Mouse (Mus musculus) thymus, adult 2 months (tissue): ENCODE results near the gene Sdhaf1. TPM values are rescaled to one million over a fixed set of nuclear protein-coding genes. Genes with fewer than 3 reads are reported as not detected.
A peak's percentile ranks its signal among the peaks of the same experiment; 100 is the strongest.

Experiments used
- DNase-seq: peaks from one replicate; pipeline ENCODE4 v3.0.0; 2021
- H3K27ac ChIP-seq: fragments of 200-500 bp; 2 replicates; pipeline ENCODE4 v1.5.1; 2012; ENCODE audit warnings: low read length, control low read depth; ENCODE audit not compliant: control insufficient read depth, insufficient read depth
- H3K27me3 ChIP-seq: fragments of 200-500 bp; 2 replicates; pipeline ENCODE4 v1.6.1; 2012; ENCODE audit warnings: mild to moderate bottlenecking, low read length, moderate library complexity, mixed read lengths; ENCODE audit not compliant: control insufficient read depth, insufficient read depth
- H3K36me3 ChIP-seq: fragments of 200-500 bp; 2 replicates; pipeline ENCODE4 v1.6.1; 2012; ENCODE audit warnings: mild to moderate bottlenecking, low read length, moderate library complexity; ENCODE audit not compliant: control insufficient read depth, insufficient read depth
- H3K4me1 ChIP-seq: fragments of 200-500 bp; replicated peaks from 2 replicates; pipeline ENCODE4 v1.6.1; 2012; ENCODE audit warnings: low read length; ENCODE audit not compliant: control insufficient read depth, insufficient read depth
- H3K4me3 ChIP-seq: fragments of 200-500 bp; 2 replicates; pipeline ENCODE4 v1.5.1; 2012; ENCODE audit warnings: mild to moderate bottlenecking, low read length, control low read depth, moderate library complexity; ENCODE audit not compliant: control insufficient read depth, insufficient read depth
- CTCF ChIP-seq: fragments of 200-500 bp; IDR thresholded peaks from 2 replicates; pipeline ENCODE4 v1.5.1; 2012; ENCODE audit warnings: mild to moderate bottlenecking, control low read depth, low read length, moderate library complexity, borderline replicate concordance; ENCODE audit not compliant: control insufficient read depth, poor library complexity, insufficient read depth; ENCODE audit errors: extremely low read depth
- POLR2A ChIP-seq: fragments of 200-500 bp; IDR thresholded peaks from 2 replicates; pipeline ENCODE4 v1.6.1; 2012; ENCODE audit warnings: mild to moderate bottlenecking, low read length, control low read depth, moderate library complexity; ENCODE audit not compliant: control insufficient read depth, poor library complexity, insufficient read depth; ENCODE audit errors: extremely low read depth
- WGBS: fragments of 180-500 bp; shearing (Covaris S2); methylation state at CpG from one replicate; pipeline ENCODE4 v1.1.7; 2018; 5-methylcytosine and 5-hydroxymethylcytosine counted together
- polyA plus RNA-seq: library from polyadenylated mRNA; depleted of rRNA; stranded (reverse); fragments of >200 nt; gene quantifications from 2 replicates; pipeline ENCODE4 v1.2.3, GENCODE M21; 2012

The Sdhaf1 gene
- polyA plus RNA-seq, 1 experiment: 26.9 TPM

DNA sequence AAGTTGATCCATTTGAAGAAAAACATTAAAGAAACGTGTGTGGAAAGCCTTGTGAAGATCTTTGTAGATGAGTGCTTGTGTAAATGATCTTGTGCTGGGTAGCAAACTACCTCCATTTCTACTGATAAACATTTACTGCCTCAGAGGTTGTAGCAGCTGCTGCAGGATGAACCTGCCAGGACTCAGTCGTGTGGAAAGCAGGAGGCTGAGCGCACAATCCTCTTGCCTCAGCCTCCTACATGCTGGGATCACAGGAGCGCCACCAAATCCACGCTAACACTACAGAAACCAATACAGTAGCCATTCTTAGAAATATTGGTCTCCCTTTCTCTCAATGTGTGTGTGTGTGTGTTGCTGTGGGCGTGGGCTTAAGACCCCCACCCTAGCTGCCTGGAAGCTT lies 35.6 kb downstream of the Sdhaf1 start:
- Histone ChIP-seq H3K4me1 (peaks cover 7% of the 10 kb centered on the region), H3K4me3 (no peak overlapping the region), H3K27me3 (no peaks in the 10 kb centered on the region), H3K36me3 (no peaks in the 10 kb centered on the region), H3K27ac (no peak overlapping the region)
- WGBS: 79% methylated on average over 6 of the region's 6 CpGs
- TF ChIP-seq CTCF (no peak), POLR2A (no peak)
- DNase-seq: no peak

DNA sequence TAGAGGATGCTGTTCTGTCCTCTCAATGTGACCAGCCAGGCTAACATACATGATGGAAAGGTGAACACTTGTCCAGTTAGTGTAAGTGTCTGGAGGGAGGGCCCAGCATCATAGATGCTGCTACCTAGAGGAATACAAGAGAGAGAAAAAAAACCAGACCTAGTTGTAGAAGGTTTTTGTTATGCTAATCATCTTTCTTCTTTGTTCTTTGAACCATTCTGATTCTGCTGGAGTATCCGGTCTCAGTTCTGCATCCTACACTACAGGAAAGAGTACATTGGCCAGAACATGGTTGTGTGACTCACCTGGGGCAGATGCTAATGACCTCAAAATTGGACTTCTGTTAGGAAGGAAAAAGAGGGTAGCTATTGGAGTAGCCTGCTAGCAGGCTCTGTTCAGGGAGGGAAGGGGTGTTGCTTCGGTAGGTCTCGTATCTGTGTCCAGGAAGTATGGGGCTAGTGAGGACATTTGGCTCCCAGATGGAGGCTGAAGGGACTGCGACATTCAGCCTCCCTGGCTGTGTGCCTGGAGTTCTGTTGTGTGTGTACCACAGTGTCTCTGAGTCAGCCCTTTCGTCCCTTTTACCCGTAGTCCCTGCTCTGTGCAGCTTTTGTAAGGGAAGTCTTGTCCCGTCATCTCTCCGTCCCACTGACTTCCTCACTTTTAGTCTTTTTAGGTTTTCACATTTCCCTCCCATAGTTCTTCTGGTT lies 36.8 kb downstream of the Sdhaf1 start:
- no peak for DNase-seq
- H3K4me1 ChIP-seq: peaks cover 6% of the 10 kb centered on the region
- no peaks in the 10 kb centered on the region for H3K27me3 ChIP-seq
- no peak overlapping the region for H3K4me3 ChIP-seq
- no peak overlapping the region for H3K27ac ChIP-seq
- H3K36me3 ChIP-seq: no peaks in the 10 kb centered on the region
- no peak for TF ChIP-seq POLR2A
- no peak for TF ChIP-seq CTCF
- 70% methylated on average over 8 of the region's 8 CpGs for WGBS

DNA sequence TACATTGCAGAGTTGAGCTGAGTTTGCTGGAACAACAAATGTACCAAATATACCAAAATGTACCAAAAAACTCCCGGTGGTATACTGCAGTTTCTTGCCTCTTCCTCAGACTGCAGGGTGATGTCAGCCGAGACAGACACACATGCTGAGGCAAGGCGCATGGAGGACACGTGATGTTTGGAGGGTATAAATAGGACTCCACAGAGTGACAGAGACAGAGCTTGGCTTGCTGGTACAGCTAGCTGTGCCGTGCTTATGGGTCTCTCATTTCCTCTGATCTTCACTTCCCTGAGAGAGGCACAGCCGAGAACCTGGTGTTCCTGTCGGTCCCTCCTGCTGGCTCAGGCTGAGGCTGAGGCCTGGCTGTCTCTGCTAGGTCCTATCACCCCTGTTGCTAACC lies 41.0 kb downstream of the Sdhaf1 start:
- no peak for DNase-seq
- peaks cover 9% of the 10 kb centered on the region for H3K4me1 ChIP-seq
- H3K27ac ChIP-seq: no peak overlapping the region
- TF ChIP-seq POLR2A: no peak
- TF ChIP-seq CTCF: no peak
- no peaks in the 10 kb centered on the region for H3K36me3 ChIP-seq
- H3K4me3 ChIP-seq: no peak overlapping the region
- 88% methylated on average over 7 of the region's 7 CpGs for WGBS
- H3K27me3 ChIP-seq: no peaks in the 10 kb centered on the region

DNA sequence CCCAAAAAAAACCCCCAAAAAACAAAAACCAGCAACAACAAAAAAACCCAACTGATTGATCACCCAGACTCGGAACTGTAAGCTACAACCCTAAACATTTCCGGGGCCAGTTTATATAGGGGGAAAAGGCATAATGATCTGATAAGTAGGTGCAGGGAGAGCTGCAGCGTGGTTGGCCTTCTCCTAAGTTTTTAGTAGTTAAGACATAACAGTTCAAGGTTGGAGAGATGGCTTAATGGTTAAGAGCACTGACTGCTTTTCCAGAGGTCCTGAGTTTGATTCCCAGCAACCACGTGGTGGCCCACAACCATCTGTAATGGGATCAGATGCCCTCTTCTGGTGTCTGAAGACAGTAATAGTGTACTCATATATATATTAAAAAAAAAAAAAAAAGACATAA lies 42.2 kb downstream of the Sdhaf1 start:
- WGBS: 87% methylated on average over 4 of the region's 4 CpGs
- no peaks in the 10 kb centered on the region for H3K27me3 ChIP-seq
- no peak for DNase-seq
- H3K36me3 ChIP-seq: no peaks in the 10 kb centered on the region
- H3K27ac ChIP-seq: no peak overlapping the region
- no peak overlapping the region for H3K4me3 ChIP-seq
- H3K4me1 ChIP-seq: peaks cover 9% of the 10 kb centered on the region
- TF ChIP-seq CTCF: no peak
- no peak for TF ChIP-seq POLR2A

DNA sequence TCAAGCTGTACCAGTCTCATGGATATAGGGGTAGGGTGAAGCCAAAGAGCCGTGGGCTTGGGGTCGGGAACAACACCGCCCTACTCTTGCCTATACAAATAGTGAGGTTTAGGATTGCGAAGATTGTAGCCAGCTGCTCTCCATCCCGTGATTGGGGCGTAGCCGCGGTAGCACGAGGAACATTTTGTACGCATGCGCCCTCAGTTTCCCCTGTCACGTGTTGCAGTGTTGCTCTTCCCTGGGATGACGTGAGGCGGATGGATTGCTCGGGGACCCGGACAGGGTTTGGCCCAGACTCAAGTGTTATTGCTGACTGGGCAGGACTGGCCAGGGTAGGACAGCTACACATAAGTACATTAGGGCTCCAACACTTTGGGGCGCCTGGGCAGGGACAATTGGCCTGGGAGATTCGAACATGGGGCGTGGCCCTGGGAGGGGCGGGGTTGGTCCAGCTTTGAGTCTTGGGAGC lies 43.0 kb downstream of the Sdhaf1 start:
- Histone ChIP-seq H3K27me3 (no peaks in the 10 kb centered on the region), H3K4me1 (peaks cover 9% of the 10 kb centered on the region), H3K27ac (peak overlapping the region; percentile 85), H3K4me3 (peak overlapping the region; percentile 59), H3K36me3 (no peaks in the 10 kb centered on the region)
- WGBS: under 1% methylated on average over 20 of the region's 20 CpGs
- peak; percentile 69 for DNase-seq
- 0 out of 2 replicates have a peak, but pooled peaks have one; percentile 21 for TF ChIP-seq POLR2A
- no peak for TF ChIP-seq CTCF

DNA sequence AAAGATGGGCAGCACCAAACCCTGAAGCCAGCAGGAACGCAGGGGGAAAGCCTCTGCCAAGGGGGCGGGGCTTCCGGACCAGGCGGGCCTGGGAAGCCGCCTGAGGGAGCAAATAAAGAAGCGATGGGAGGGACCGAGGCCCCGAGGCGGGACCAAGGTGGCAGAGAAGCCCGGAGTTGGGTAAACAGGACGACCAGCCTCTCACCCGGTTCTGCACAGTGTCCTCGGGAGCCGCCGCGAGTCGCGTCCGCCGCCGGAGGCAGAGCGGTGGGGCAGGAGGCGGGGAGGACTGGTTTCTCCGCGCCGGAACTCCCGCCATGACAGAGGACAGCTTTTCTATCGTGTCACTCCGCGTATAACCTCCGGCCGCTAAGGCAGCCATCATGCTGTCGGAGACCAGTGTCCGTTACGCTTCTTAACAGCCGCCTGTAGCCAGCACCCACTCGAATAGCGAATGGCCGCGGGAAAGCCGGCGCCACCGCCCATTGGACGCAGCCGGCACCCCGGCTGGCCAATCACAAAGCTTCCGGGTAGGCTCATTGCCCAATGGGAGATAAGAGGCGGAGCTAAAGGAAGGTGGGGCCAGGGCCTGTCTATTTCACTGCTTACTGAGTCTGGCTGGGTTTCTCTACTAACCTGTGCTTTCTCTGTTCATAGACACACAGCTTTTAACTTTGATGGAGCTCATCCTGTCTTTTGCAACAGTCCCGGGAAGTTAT lies 43.6 kb downstream of the Sdhaf1 start, which contains the start of the genes Thap8 and Wdr62:
Gene Thap8 (plus strand): TSS at position 144 of the 719 bp plus-strand sequence.
Gene Wdr62 (minus strand): TSS at position 469 of the 719 bp plus-strand sequence.
- Histone ChIP-seq H3K27me3 (no peaks in the 10 kb centered on the region), H3K36me3 (no peaks in the 10 kb centered on the region), H3K27ac (peak within 1 kb of the TSS; percentile 85), H3K4me1 (peaks cover 9% of the 10 kb centered on the region), H3K4me3 (peak within 1 kb of the TSS; percentile 61)
- TF ChIP-seq CTCF: no peak
- 0 out of 2 replicates have a peak, but pooled peaks have one; percentile 35 for TF ChIP-seq POLR2A
- WGBS: under 1% methylated on average over 49 of the region's 49 CpGs
- peak; percentile 90 for DNase-seq

DNA sequence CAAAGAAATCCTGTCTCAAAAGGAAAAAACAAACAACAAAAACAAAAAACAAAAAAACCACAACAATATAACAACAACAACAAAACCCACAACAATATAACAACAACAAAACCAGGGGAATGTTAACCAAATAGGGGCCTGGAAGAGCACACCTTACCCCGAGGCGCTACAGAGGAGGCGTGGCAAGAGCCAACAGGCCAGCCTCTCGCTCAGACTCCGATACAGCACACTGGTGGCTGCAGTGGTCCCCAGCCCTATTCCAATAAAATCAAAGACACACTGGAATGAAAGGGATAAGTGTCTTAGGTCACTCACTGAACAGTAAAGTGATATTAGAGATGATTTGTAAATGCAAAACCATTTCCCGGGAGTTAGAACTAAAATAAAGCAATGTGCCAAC lies 44.2 kb downstream of the Sdhaf1 start:
- no peaks in the 10 kb centered on the region for H3K27me3 ChIP-seq
- H3K36me3 ChIP-seq: no peaks in the 10 kb centered on the region
- peak overlapping the region; percentile 61 for H3K4me3 ChIP-seq
- no peak overlapping the region for H3K27ac ChIP-seq
- TF ChIP-seq CTCF (no peak), POLR2A (no peak)
- DNase-seq: no peak
- peaks cover 9% of the 10 kb centered on the region for H3K4me1 ChIP-seq
- 3% methylated on average over 6 of the region's 6 CpGs for WGBS
